Mouse (Mus musculus) heart, embryonic 16.5 days (tissue): Measurements from ENCODE around the gene Gclm. TPM values are rescaled to one million over a fixed set of nuclear protein-coding genes. Genes with fewer than 3 reads are reported as not detected.

ENCODE experiments used
- ATAC-seq: fragments of 200-750 bp; cut with Nextera tagmentation; replicated peaks from 2 replicates; pipeline ENCODE4 v1.8.0; 2017; ENCODE audit warnings: moderate number of reproducible peaks; ENCODE audit not compliant: insufficient read depth, low FRiP score; ENCODE audit errors: extremely low read depth
- H3K27ac ChIP-seq: fragments of 300-500 bp; sonication (generic); 2 replicates; pipeline ENCODE4 v1.5.1; 2014; ENCODE audit warnings: mild to moderate bottlenecking, low read length, control low read depth, moderate library complexity
- H3K27me3 ChIP-seq: fragments of 300-500 bp; sonication (generic); 2 replicates; pipeline ENCODE4 v1.6.1; 2014; ENCODE audit warnings: low read length, mixed read lengths; ENCODE audit not compliant: control insufficient read depth, insufficient read depth
- H3K36me3 ChIP-seq: fragments of 300-500 bp; sonication (generic); 2 replicates; pipeline ENCODE4 v1.6.1; 2014; ENCODE audit not compliant: control insufficient read depth, insufficient read depth
- H3K4me1 ChIP-seq: fragments of 300-500 bp; sonication (generic); 2 replicates; pipeline ENCODE4 v1.6.1; 2014; ENCODE audit warnings: low read length, mixed read lengths; ENCODE audit not compliant: control insufficient read depth, insufficient read depth
- H3K4me2 ChIP-seq: fragments of 300-500 bp; sonication (generic); 2 replicates; pipeline ENCODE4 v1.6.1; 2014; ENCODE audit warnings: low read depth, mild to moderate bottlenecking, control low read depth, low read length
- H3K4me3 ChIP-seq: fragments of 300-500 bp; sonication (generic); 2 replicates; pipeline ENCODE4 v1.5.1; 2014; ENCODE audit warnings: mild to moderate bottlenecking, control low read depth, low read length
- H3K9ac ChIP-seq: fragments of 300-500 bp; sonication (generic); 2 replicates; pipeline ENCODE4 v1.6.1; 2014; ENCODE audit warnings: low read length, control low read depth
- H3K9me3 ChIP-seq: fragments of 300-500 bp; sonication (generic); replicated peaks from 2 replicates; pipeline ENCODE4 v1.6.1; 2016; ENCODE audit warnings: low read length; ENCODE audit not compliant: control insufficient read depth
- WGBS: fragments of 180-500 bp; shearing (Covaris S2); extraction: QIAGEN DNeasy Blood & Tissue Kit; methylation state at CpG from one replicate; pipeline ENCODE4 v1.1.7; 2014; 5-methylcytosine and 5-hydroxymethylcytosine counted together
- polyA plus RNA-seq: library from polyadenylated mRNA; unstranded; fragments of >200 nt; fragmentation: Nextera tagmentation; extraction: Ambion mirVana; gene quantifications from 2 replicates; pipeline ENCODE4 v1.2.1, GENCODE M21; 2015

Gclm gene
- polyA plus RNA-seq, 1 experiment from 2014 or later: 52.5 TPM

GRCm38 (mm10) chr3:122203675-122204329 lies 41.6 kb upstream of the Gclm start:
- H3K36me3 ChIP-seq: no peaks in the 10 kb centered on the region
- no peak overlapping the region for H3K4me2 ChIP-seq
- H3K27me3 ChIP-seq: no peaks in the 10 kb centered on the region
- no peaks in the 10 kb centered on the region for H3K9me3 ChIP-seq
- H3K4me1 ChIP-seq: peaks cover 5% of the 10 kb centered on the region; the same call in 1 of the 2 replicates
- ATAC-seq: no peak
- WGBS: 72% methylated on average over 9 of the region's 9 CpGs
- H3K9ac ChIP-seq: no peak overlapping the region
- no peak overlapping the region for H3K27ac ChIP-seq
- no peak overlapping the region for H3K4me3 ChIP-seq

- H3K4me3 ChIP-seq: no peak overlapping the region
- no peaks in the 10 kb centered on the region for H3K36me3 ChIP-seq
- H3K4me1 ChIP-seq: no peaks in the 10 kb centered on the region
- H3K27me3 ChIP-seq: no peaks in the 10 kb centered on the region
- 89% methylated on average over 6 of the region's 6 CpGs for WGBS
- no peak for ATAC-seq
- H3K9ac ChIP-seq: no peak overlapping the region
- H3K27ac ChIP-seq: no peak overlapping the region
- no peaks in the 10 kb centered on the region for H3K9me3 ChIP-seq
- H3K4me2 ChIP-seq: no peak overlapping the region
Measured at GRCm38 (mm10) chr3:122205753-122206152, 39.6 kb upstream of the Gclm start.

- Histone ChIP-seq H3K4me2 (no peak overlapping the region), H3K9me3 (no peaks in the 10 kb centered on the region), H3K27me3 (no peaks in the 10 kb centered on the region), H3K4me3 (no peak overlapping the region), H3K36me3 (no peaks in the 10 kb centered on the region), H3K27ac (no peak overlapping the region), H3K9ac (no peak overlapping the region), H3K4me1 (no peaks in the 10 kb centered on the region)
- no peak for ATAC-seq
- WGBS: 62% methylated on average over 8 of the region's 8 CpGs
Measured at GRCm38 (mm10) chr3:122206279-122207070, 38.9 kb upstream of the Gclm start.

- Histone ChIP-seq H3K4me1 (no peaks in the 10 kb centered on the region), H3K27ac (no peak overlapping the region), H3K4me3 (no peak overlapping the region), H3K36me3 (no peaks in the 10 kb centered on the region), H3K27me3 (no peaks in the 10 kb centered on the region), H3K4me2 (no peak overlapping the region), H3K9ac (no peak overlapping the region), H3K9me3 (no peaks in the 10 kb centered on the region)
- 81% methylated on average over 6 of the region's 6 CpGs for WGBS
- no peak for ATAC-seq
Measured at GRCm38 (mm10) chr3:122207766-122208165, 37.6 kb upstream of the Gclm start.

- Histone ChIP-seq H3K36me3 (no peaks in the 10 kb centered on the region), H3K4me3 (no peak overlapping the region), H3K27ac (no peak overlapping the region), H3K27me3 (no peaks in the 10 kb centered on the region), H3K4me2 (no peak overlapping the region), H3K9ac (no peak overlapping the region), H3K4me1 (no peaks in the 10 kb centered on the region), H3K9me3 (no peaks in the 10 kb centered on the region)
- no peak for ATAC-seq
- 63% methylated on average over 15 of the region's 15 CpGs for WGBS
Measured at GRCm38 (mm10) chr3:122208296-122209225, 36.8 kb upstream of the Gclm start.

GRCm38 (mm10) chr3:122209511-122209910 lies 35.8 kb upstream of the Gclm start:
- Histone ChIP-seq H3K27me3 (no peaks in the 10 kb centered on the region), H3K36me3 (no peaks in the 10 kb centered on the region), H3K9ac (no peak overlapping the region), H3K4me2 (no peak overlapping the region), H3K4me3 (no peak overlapping the region), H3K4me1 (no peaks in the 10 kb centered on the region), H3K9me3 (no peaks in the 10 kb centered on the region), H3K27ac (no peak overlapping the region)
- no peak for ATAC-seq
- WGBS: 86% methylated on average over 11 of the region's 11 CpGs

- no peak overlapping the region for H3K4me2 ChIP-seq
- H3K27ac ChIP-seq: no peak overlapping the region
- H3K36me3 ChIP-seq: no peaks in the 10 kb centered on the region
- 70% methylated on average over 5 of the region's 5 CpGs for WGBS
- no peaks in the 10 kb centered on the region for H3K27me3 ChIP-seq
- no peak overlapping the region for H3K9ac ChIP-seq
- no peak overlapping the region for H3K4me3 ChIP-seq
- H3K9me3 ChIP-seq: no peaks in the 10 kb centered on the region
- H3K4me1 ChIP-seq: no peaks in the 10 kb centered on the region
- ATAC-seq: no peak
Measured at GRCm38 (mm10) chr3:122210434-122210833, 34.9 kb upstream of the Gclm start.

- Histone ChIP-seq H3K4me1 (no peaks in the 10 kb centered on the region), H3K27me3 (no peaks in the 10 kb centered on the region), H3K36me3 (no peaks in the 10 kb centered on the region), H3K9ac (no peak overlapping the region), H3K4me2 (no peak overlapping the region), H3K4me3 (no peak overlapping the region), H3K9me3 (no peaks in the 10 kb centered on the region), H3K27ac (no peak overlapping the region)
- ATAC-seq: no peak
- WGBS: 80% methylated on average over 7 of the region's 7 CpGs
Measured at GRCm38 (mm10) chr3:122210846-122211245, 34.5 kb upstream of the Gclm start.
